Mouse (Mus musculus) thymus, adult 2 months (tissue): ENCODE results near the gene Zcchc24.

Experiments used
- CTCF ChIP-seq: fragments of 200-500 bp; IDR thresholded peaks from 2 replicates; pipeline ENCODE4 v1.5.1; 2012; ENCODE audit warnings: mild to moderate bottlenecking, control low read depth, low read length, moderate library complexity, borderline replicate concordance; ENCODE audit not compliant: control insufficient read depth, poor library complexity, insufficient read depth; ENCODE audit errors: extremely low read depth
- POLR2A ChIP-seq: fragments of 200-500 bp; IDR thresholded peaks from 2 replicates; pipeline ENCODE4 v1.6.1; 2012; ENCODE audit warnings: mild to moderate bottlenecking, low read length, control low read depth, moderate library complexity; ENCODE audit not compliant: control insufficient read depth, poor library complexity, insufficient read depth; ENCODE audit errors: extremely low read depth

DNA sequence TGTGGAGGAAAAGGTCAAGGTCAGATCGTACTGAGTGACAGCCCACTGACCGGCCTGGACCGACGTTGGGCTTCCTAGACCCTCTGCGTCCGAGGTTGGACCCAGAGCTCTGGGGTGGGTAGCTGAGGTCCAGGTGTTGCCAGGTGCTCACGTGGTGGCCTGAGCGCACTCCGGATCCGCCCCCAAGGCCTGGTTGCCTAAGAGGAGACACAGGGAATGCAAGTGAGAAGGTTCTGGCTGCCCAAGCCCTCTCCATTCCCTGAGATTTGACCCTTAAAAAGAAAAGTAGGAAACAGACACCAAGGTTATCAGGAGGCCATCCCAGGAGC is 74.3 kb downstream of the Zcchc24 start:
- TF ChIP-seq CTCF: no peak
- TF ChIP-seq POLR2A: no peak
